Mouse (Mus musculus) spleen, postnatal 4 days (tissue): ENCODE measurements at regions not wholly inside any gene's neighbourhood (a gene's known extent, or its start where the extent isn't known, plus 50 kb on each side); places are given as distances from the start of the nearest gene placed in this dataset.
A peak's percentile ranks its signal among the peaks of the same experiment; 100 is the strongest.

Source experiments
- DNase-seq, 2 experiments: peaks; one replicate each; pipeline ENCODE4 v3.0.0; 2022; ENCODE audit warnings: low spot score in 2 of 2

- DNase-seq, result no peak
Measured at GRCm38 (mm10) chr10:44945205-44945725, 121.7 kb upstream of the Prep start.

- DNase-seq, result no peak
Measured at GRCm38 (mm10) chr10:44939403-44939802, 127.6 kb upstream of the Prep start.

- DNase-seq, result no peak
Measured at GRCm38 (mm10) chr10:44936976-44937500, 130.0 kb upstream of the Prep start.

GRCm38 (mm10) chr10:44930796-44931195, 136.2 kb upstream of the Prep start:
- peak in 1 of 2 experiments; percentile 17 for DNase-seq

GRCm38 (mm10) chr10:44913751-44914388, 153.1 kb upstream of the Prep start:
- DNase-seq, result no peak

GRCm38 (mm10) chr10:44904520-44904919, 162.5 kb upstream of the Prep start:
- DNase-seq, result peak in 1 of 2 experiments; percentile 28

- no peak for DNase-seq
Measured at GRCm38 (mm10) chr10:44901203-44901602, 165.8 kb upstream of the Prep start.

- no peak for DNase-seq
Measured at GRCm38 (mm10) chr10:44892124-44892523, 174.9 kb upstream of the Prep start.

GRCm38 (mm10) chr10:44887081-44887683, 179.8 kb upstream of the Prep start:
- DNase-seq, result no peak

- no peak for DNase-seq
Measured at GRCm38 (mm10) chr10:44881967-44882366, 185.0 kb upstream of the Prep start.

- DNase-seq, result no peak
Measured at GRCm38 (mm10) chr10:44877076-44877663, 189.8 kb upstream of the Prep start.

- no peak for DNase-seq
Measured at GRCm38 (mm10) chr10:44873642-44874285, 193.2 kb upstream of the Prep start.

- no peak for DNase-seq
Measured at GRCm38 (mm10) chr10:44864191-44864747, 202.7 kb upstream of the Prep start.

- DNase-seq, result no peak
Measured at GRCm38 (mm10) chr10:44862360-44862674, 204.7 kb upstream of the Prep start.

- no peak for DNase-seq
Measured at GRCm38 (mm10) chr10:44861671-44862359, 205.2 kb upstream of the Prep start.

- no peak for DNase-seq
Measured at GRCm38 (mm10) chr10:44857444-44857843, 209.6 kb upstream of the Prep start.

GRCm38 (mm10) chr10:44854109-44854508, 212.9 kb upstream of the Prep start:
- DNase-seq, result no peak

- no peak for DNase-seq
Measured at GRCm38 (mm10) chr10:44849016-44849415, 218.0 kb upstream of the Prep start.

- DNase-seq, result no peak
Measured at GRCm38 (mm10) chr10:44846765-44847164, 220.2 kb upstream of the Prep start.

GRCm38 (mm10) chr10:44846149-44846548, 220.9 kb upstream of the Prep start:
- DNase-seq, result no peak

- no peak for DNase-seq
Measured at GRCm38 (mm10) chr10:44840449-44840848, 226.6 kb upstream of the Prep start.

- no peak for DNase-seq
Measured at GRCm38 (mm10) chr10:44832455-44832854, 234.5 kb upstream of the Prep start.
